Mouse (Mus musculus) yolk sac, embryonic 10.5 days (tissue): Measurements from ENCODE around the gene Usp30.

Source experiments
- DNase-seq: peaks from one replicate; pipeline ENCODE4 v3.0.0-alpha.2; 2017; ENCODE audit warnings: low spot score

The Usp30 gene

DNA sequence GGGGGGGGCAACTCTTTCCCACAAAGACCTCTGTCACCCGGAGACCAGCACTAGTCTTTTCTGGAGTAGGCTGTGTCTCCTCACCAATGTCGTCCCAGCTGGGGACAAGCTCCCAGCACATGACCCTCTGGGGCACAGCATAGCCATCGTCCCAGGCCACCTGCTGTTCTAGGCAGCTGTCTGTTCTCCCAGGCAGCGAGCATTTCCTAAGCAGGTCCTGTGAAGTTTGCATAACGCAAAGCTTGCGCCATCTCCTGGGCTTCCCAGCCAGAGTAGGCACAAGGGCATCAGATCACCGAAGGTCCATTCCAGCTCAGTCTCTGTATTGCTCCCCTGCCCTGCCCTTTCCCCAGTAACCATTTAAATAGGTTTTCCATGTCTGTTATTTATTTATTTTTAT is 92.0 kb downstream of the Usp30 start:
- no peak for DNase-seq

DNA sequence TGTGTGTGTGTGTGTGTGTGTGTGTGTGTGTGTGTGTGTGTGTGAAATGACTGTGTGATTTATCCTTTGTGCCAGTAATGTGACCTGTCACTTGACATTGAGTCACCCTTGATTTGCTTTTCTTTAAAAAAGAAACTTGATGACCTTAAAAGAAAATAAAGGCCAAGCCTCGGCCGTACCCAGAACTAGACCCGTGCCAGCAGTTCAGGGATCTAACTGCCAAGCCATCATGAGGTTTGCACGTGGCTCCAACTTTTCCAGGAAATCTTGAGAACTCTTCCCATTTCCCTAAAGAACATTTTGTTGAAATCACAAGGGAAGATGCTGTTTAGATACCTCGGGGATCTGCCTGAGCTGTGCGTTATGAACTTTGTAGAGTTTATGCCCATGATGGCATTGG is 96.2 kb downstream of the Usp30 start:
- DNase-seq = no peak

DNA sequence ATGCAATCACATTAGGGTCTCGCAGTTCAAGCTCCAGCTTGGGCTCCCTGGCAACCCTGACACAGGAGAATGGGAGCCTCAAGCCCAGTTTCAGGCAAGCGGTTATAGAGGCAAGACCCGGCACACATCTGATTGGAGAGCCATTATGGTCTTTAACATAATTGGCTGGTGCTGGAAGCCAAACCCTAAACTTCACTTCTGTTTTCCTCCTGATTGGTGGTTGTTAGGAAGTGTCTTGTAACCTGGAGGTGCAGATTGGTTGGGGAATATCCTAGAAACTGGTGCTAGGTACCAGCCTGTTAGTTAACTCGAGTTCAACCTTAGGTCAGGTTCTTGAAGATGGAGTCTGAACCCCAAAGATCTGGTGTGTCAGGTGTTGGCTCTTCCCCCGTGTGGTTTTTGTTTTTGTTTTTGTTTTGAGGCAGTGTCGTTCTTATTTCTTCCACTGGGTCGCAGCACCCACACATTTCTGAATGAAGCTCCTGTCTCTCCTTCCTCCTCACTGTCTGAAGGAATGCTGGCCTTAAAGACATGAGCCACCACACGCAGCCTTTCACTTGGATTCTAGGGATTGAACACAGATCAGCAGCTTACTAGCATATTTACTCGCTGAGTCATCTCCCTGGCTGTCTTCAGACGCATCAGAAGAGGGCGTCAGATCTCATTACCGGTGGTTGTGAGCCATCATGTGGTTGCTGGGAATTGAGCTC is 97.0 kb downstream of the Usp30 start:
- no peak for DNase-seq

DNA sequence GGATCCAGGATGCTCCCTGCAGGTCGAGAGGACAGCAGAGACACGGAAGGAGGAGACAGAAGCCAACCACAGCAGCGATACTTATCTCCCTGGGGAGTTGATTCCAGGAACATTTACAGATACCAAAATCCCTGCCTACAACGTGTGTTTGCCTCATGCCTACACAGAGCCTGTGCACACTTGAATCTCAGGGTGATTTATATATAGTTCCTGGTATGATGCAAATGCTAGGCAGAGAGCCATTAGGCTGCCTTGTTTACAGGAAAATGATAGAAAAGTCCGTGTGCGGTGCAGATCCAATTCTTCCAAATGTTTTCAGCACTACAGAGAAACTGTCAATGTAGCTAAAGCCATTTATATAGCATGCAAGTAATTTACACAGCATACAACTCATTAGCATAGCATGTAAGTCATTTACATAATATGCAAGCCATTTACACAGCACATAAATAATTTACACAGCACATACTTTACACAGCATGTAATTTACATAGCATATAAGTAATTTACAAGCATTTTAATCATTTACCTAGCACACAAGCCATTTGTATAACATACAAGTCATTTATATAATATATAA is 97.9 kb downstream of the Usp30 start:
- no peak for DNase-seq

DNA sequence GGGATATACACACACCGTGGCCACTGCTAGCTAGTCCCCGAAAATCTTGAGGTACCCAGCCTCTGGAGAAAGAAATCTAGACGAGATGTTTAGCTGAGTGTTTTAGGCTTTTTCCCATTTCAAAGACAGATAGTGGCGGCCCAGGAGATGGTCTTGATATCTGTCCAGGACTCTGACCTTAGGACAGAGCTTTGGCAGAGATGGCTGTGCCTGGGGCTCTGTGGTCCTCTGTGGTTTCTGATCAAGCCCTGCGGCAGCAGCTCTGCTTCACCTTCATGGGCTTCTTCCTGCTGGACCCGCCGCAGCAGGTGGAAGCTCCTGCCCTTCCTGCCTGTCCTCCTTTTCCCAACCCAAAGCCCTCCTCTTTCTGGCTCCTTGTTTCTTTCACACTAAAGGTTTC is 105.1 kb downstream of the Usp30 start:
- DNase-seq = no peak

DNA sequence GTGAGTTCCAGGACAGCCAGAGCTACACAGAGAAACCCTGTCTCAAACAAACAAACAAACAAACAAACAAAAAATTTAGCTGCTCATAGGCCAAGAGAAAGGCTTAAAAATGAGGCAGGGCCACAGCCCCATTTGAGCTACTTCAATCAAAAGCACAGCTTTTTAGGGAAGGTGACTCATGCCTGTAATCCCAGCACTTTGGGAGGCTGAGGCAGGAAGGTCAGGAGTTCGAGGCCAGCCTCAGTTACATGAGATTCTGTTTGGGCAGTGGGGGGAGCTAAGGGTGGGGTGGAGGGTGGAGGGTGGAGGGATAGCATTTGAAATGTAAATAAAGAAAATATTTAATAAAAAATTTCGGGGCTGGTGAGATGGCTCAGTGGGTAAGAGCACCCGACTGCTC is 107.7 kb downstream of the Usp30 start:
- DNase-seq = no peak

DNA sequence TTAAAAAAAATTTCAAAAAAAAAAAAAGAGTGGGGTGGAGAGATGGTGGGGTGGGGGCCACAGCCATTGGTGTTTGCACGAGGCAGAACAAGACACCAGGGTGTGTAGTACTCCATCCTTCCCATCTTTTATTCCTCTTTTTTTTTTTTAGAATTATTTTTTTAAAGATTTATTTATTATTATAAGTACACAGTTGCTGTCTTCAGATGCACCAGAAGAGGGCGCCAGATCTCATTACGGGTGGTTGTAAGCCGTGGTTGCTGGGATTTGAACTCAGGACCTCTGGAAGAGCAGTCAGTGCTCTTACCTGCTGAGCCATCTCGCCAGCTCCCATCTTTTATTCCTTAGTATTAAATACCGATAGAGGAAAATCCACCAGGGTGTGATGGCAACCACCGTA is 108.2 kb downstream of the Usp30 start:
- DNase-seq = no peak

DNA sequence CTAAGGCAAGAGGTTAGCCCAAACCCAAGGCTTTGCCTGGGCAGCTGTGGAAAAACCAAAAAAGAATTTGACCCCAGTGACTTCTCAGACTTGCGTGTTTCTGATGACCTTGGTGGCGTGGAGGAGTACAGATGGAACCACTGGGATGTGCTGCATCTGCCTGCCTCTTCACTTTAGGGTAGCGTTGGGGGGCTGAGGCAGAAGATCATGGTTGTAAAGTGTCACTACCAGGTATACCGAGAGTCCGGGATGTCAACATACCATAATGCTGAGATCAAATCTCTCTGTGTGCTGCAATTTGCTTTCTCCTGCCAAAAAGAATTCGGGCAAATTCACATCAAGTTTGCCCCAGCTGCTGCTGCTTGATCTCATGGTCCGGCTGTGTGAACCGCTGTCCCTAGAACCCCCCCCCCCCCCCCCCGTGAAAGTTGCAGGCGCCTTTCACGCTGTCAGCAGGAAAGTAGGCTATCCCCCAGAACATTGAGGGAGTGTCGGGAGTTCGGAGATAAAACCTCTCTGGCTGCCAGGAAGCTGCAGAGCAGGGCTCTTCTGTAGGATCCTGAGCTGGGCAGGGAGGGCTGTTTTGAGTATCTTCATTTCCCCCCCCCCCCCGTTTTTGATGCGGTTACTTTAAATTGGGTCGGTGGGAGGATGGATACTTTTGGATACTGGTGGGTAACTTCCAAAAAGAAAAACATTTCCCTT is 108.8 kb downstream of the Usp30 start:
- DNase-seq = no peak
